Mouse (Mus musculus) CH12.LX (cell line): ENCODE results near the gene Ccdc185. TPM values are rescaled to one million over a fixed set of nuclear protein-coding genes. Genes with fewer than 3 reads are reported as not detected.

Source experiments
- DNase-seq: peaks from one replicate; pipeline ENCODE4 v3.0.0-alpha.2; 2013; ENCODE audit errors: extremely low read depth
- H3K27ac ChIP-seq: 2 replicates; pipeline ENCODE4 v1.5.1; 2012; ENCODE audit warnings: low read depth, mild to moderate bottlenecking, control low read depth, moderate library complexity; ENCODE audit not compliant: insufficient read depth
- H3K27me3 ChIP-seq: replicated peaks from 2 replicates; pipeline ENCODE3; 2012; ENCODE audit warnings: inconsistent platforms
- H3K36me3 ChIP-seq, 2 experiments: replicated peaks in 1 of 2; 2 replicates each; pipeline versions ENCODE3 to v1.6.1; 2012; ENCODE audit warnings: inconsistent platforms in 1 of 2, low read length in 1 of 2, mild to moderate bottlenecking in 1 of 2, mixed read lengths in 1 of 2, moderate library complexity in 1 of 2; ENCODE audit not compliant: control insufficient read depth in 1 of 2, insufficient read depth in 1 of 2
- H3K4me1 ChIP-seq, 2 experiments: 2 replicates each; pipeline ENCODE4 v1.6.1; 2012; ENCODE audit warnings: inconsistent platforms in 1 of 2, moderate library complexity in 1 of 2; ENCODE audit not compliant: insufficient read depth in 2 of 2, control insufficient read depth in 1 of 2
- H3K4me2 ChIP-seq: 2 replicates; pipeline ENCODE4 v1.6.1; 2012; ENCODE audit warnings: low read depth, mild to moderate bottlenecking, control low read depth; ENCODE audit not compliant: poor library complexity, insufficient read depth, severe bottlenecking
- H3K4me3 ChIP-seq, 3 experiments: fragments of 150-350 bp in 1 of 3; sonication (generic) in 1 of 3; replicated peaks in 1 of 3; 2 replicates each; pipeline versions ENCODE3 to v1.5.1; 2011 to 2012; ENCODE audit warnings: low read depth in 2 of 3, low read length in 2 of 3, mild to moderate bottlenecking in 2 of 3, moderate library complexity in 2 of 3, control low read depth in 1 of 3, improper control_type of control experiment in 1 of 3, inconsistent platforms in 1 of 3, mixed read lengths in 1 of 3; ENCODE audit not compliant: poor library complexity in 1 of 3
- H3K79me2 ChIP-seq: replicated peaks from 2 replicates; pipeline ENCODE4 v1.6.1; 2012; ENCODE audit warnings: mild to moderate bottlenecking, moderate library complexity; ENCODE audit not compliant: control insufficient read depth, poor library complexity, insufficient read depth, severe bottlenecking; ENCODE audit errors: extremely low read depth
- H3K9ac ChIP-seq: 2 replicates; pipeline ENCODE4 v1.6.1; 2012; ENCODE audit warnings: low read depth, mild to moderate bottlenecking, control low read depth, moderate library complexity; ENCODE audit not compliant: insufficient read depth
- H3K9me3 ChIP-seq: replicated peaks from 2 replicates; pipeline ENCODE3; 2012; ENCODE audit warnings: low read length, inconsistent platforms, mixed read lengths
- CHD1 ChIP-seq: IDR thresholded peaks from 2 replicates; pipeline ENCODE4 v1.6.1; 2012; ENCODE audit warnings: low read depth, low read length, improper control_type of control experiment, inconsistent platforms
- CHD2 ChIP-seq: IDR thresholded peaks from 2 replicates; pipeline ENCODE4 v1.6.1; 2011; ENCODE audit warnings: low read length, improper control_type of control experiment
- ELF1 ChIP-seq: IDR thresholded peaks from 2 replicates; pipeline ENCODE4 v1.6.1; 2014; ENCODE audit warnings: low read depth, mild to moderate bottlenecking, inconsistent platforms, low read length, improper control_type of control experiment
- EP300 ChIP-seq: IDR thresholded peaks from 2 replicates; pipeline ENCODE4 v1.6.1; 2011; ENCODE audit warnings: low read length, improper control_type of control experiment
- ETS1 ChIP-seq: conservative IDR thresholded peaks from 2 replicates; pipeline ENCODE4 v1.6.1; 2012; ENCODE audit warnings: low read depth, mild to moderate bottlenecking, inconsistent platforms, low read length, improper control_type of control experiment, moderate library complexity
- HCFC1 ChIP-seq: IDR thresholded peaks from 2 replicates; pipeline ENCODE4 v1.6.1; 2012; ENCODE audit warnings: low read depth, mild to moderate bottlenecking, inconsistent platforms, low read length, improper control_type of control experiment
- IRF4 ChIP-seq: IDR thresholded peaks from 2 replicates; pipeline ENCODE4 v1.6.1; 2014; ENCODE audit warnings: low read depth, mild to moderate bottlenecking, inconsistent platforms, low read length, improper control_type of control experiment
- JUN ChIP-seq: IDR thresholded peaks from 2 replicates; pipeline ENCODE4 v1.6.1; 2011; ENCODE audit warnings: low read depth, mild to moderate bottlenecking, low read length, improper control_type of control experiment, moderate library complexity; ENCODE audit not compliant: insufficient read depth
- JUND ChIP-seq: conservative IDR thresholded peaks from 2 replicates; pipeline ENCODE4 v1.6.1; 2011; ENCODE audit warnings: low read depth, low read length, improper control_type of control experiment
- MAFK ChIP-seq: IDR thresholded peaks from 2 replicates; pipeline ENCODE4 v1.6.1; 2011; ENCODE audit warnings: low read length, improper control_type of control experiment; ENCODE audit not compliant: insufficient replicate concordance
- MAZ ChIP-seq: IDR thresholded peaks from 2 replicates; pipeline ENCODE4 v1.6.1; 2012; ENCODE audit warnings: low read depth, mild to moderate bottlenecking, inconsistent platforms, low read length, improper control_type of control experiment, moderate library complexity
- MXI1 ChIP-seq: IDR thresholded peaks from 2 replicates; pipeline ENCODE4 v1.6.1; 2011; ENCODE audit warnings: mild to moderate bottlenecking, low read depth, low read length, improper control_type of control experiment
- MYC ChIP-seq: IDR thresholded peaks from 2 replicates; pipeline ENCODE4 v1.6.1; 2011; ENCODE audit warnings: low read depth, mild to moderate bottlenecking, improper control_type of control experiment, low read length
- NELFE ChIP-seq: IDR thresholded peaks from 2 replicates; pipeline ENCODE4 v1.6.1; 2011; ENCODE audit warnings: low read depth, low read length, improper control_type of control experiment
- POLR2A ChIP-seq: IDR thresholded peaks from 2 replicates; pipeline ENCODE4 v1.6.1; 2011; ENCODE audit warnings: low read depth, mild to moderate bottlenecking, improper control_type of control experiment, low read length
- RCOR1 ChIP-seq: conservative IDR thresholded peaks from 2 replicates; pipeline ENCODE4 v1.6.1; 2012; ENCODE audit warnings: low read depth, mild to moderate bottlenecking, inconsistent platforms, low read length, improper control_type of control experiment
- SIN3A ChIP-seq: IDR thresholded peaks from 2 replicates; pipeline ENCODE4 v1.6.1; 2012; ENCODE audit warnings: low read length, improper control_type of control experiment, inconsistent platforms
- SMC3 ChIP-seq: IDR thresholded peaks from 2 replicates; pipeline ENCODE4 v1.6.1; 2011; ENCODE audit warnings: low read depth, low read length, improper control_type of control experiment
- UBTF ChIP-seq: IDR thresholded peaks from 2 replicates; pipeline ENCODE4 v1.6.1; 2012; ENCODE audit warnings: low read depth, mild to moderate bottlenecking, inconsistent platforms, low read length, improper control_type of control experiment, moderate library complexity
- USF1 ChIP-seq: IDR thresholded peaks from 2 replicates; pipeline ENCODE4 v1.6.1; 2014; ENCODE audit warnings: low read depth, mild to moderate bottlenecking, inconsistent platforms, low read length, improper control_type of control experiment
- USF2 ChIP-seq: conservative IDR thresholded peaks from 2 replicates; pipeline ENCODE4 v1.6.1; 2011; ENCODE audit warnings: low read depth, low read length, improper control_type of control experiment
- ZC3H11A ChIP-seq: IDR thresholded peaks from 2 replicates; pipeline ENCODE4 v1.6.1; 2012; ENCODE audit warnings: low read depth, mild to moderate bottlenecking, inconsistent platforms, low read length, improper control_type of control experiment
- ZKSCAN1 ChIP-seq: IDR thresholded peaks from 2 replicates; pipeline ENCODE4 v1.6.1; 2012; ENCODE audit warnings: low read depth, inconsistent platforms, low read length, improper control_type of control experiment, borderline replicate concordance
- dilution Hi-C: fragments of 300-500 bp; cut with MboI; formaldehyde crosslinking; loops from 2 replicates; pipeline ENCODE4 v1.14.3; 2020; ENCODE audit warnings: low sequenced_read_pairs; ENCODE audit not compliant: extremely low pct_unique_long_range_greater_than_20kb, extremely low pct_ligation_motif_present
- in situ Hi-C: fragments of 300-500 bp; cut with MboI; formaldehyde crosslinking; loops from 3 replicates; pipeline ENCODE4 v1.14.3; 2019; ENCODE audit warnings: low sequenced_read_pairs, low pct_ligation_motif_present, low pct_unique_long_range_greater_than_20kb, mixed read lengths
- polyA plus RNA-seq: library from polyadenylated mRNA; unstranded; fragments of >175 nt; gene quantifications from 2 replicates; pipeline ENCODE4 v1.2.1, GENCODE M21; 2012; ENCODE audit warnings: low read depth; ENCODE audit not compliant: insufficient read length
- total RNA-seq, 2 experiments: library from RNA; depleted of rRNA; stranded (reverse); fragments of 300-350 nt in 1 of 2; fragments of >200 nt in 1 of 2; gene quantifications; 2 replicates each; pipeline ENCODE4 v1.2.3; 2012 to 2014

Ccdc185 gene
- total and polyA plus RNA-seq, 3 experiments: not detected

GRCm38 (mm10) chr1:182758783-182759182, 9.8 kb upstream of the Ccdc185 start:
- no peaks in the 10 kb centered on the region for H3K4me1 ChIP-seq
- peaks cover 4% of the 10 kb centered on the region for H3K9me3 ChIP-seq
- in situ Hi-C loops: no loop called here
- no peak for DNase-seq
- H3K27ac ChIP-seq: no peak overlapping the region
- H3K79me2 ChIP-seq: no peaks in the 10 kb centered on the region
- H3K27me3 ChIP-seq: peaks cover 5% of the 10 kb centered on the region
- no peaks in the 10 kb centered on the region for H3K36me3 ChIP-seq
- TF ChIP-seq HCFC1: 0 out of 2 replicates have a peak, but pooled peaks have one; percentile 17
- TF ChIP-seq ETS1: no peak
- TF ChIP-seq ELF1: no peak
- TF ChIP-seq IRF4: no peak
- TF ChIP-seq UBTF: no peak
- TF ChIP-seq CHD2: no peak
- H3K9ac ChIP-seq: no peak overlapping the region
- H3K4me3 ChIP-seq: no peak overlapping the region
- dilution Hi-C loops: no loop called here
- H3K4me2 ChIP-seq: no peak overlapping the region

- TF ChIP-seq JUN (no peak), MAFK (no peak), ZC3H11A (no peak), CHD1 (no peak), EP300 (no peak), MYC (no peak), JUND (no peak)
- no peak overlapping the region for H3K4me2 ChIP-seq
- dilution Hi-C loops (no loop called here), in situ Hi-C loops (no loop called here)
- no peaks in the 10 kb centered on the region for H3K79me2 ChIP-seq
- H3K36me3 ChIP-seq: no peaks in the 10 kb centered on the region
- no peak overlapping the region for H3K9ac ChIP-seq
- H3K27me3 ChIP-seq: peaks cover 3% of the 10 kb centered on the region
- no peaks in the 10 kb centered on the region for H3K4me1 ChIP-seq
- H3K27ac ChIP-seq: no peak overlapping the region
- no peaks in the 10 kb centered on the region for H3K9me3 ChIP-seq
- no peak for DNase-seq
- no peak overlapping the region for H3K4me3 ChIP-seq
Observed at GRCm38 (mm10) chr1:182754865-182755264, 5.9 kb upstream of the Ccdc185 start.

GRCm38 (mm10) chr1:182753694-182754093, 4.7 kb upstream of the Ccdc185 start:
- no peak for TF ChIP-seq SMC3
- TF ChIP-seq ZC3H11A: no peak
- no peak for TF ChIP-seq EP300
- no peak for TF ChIP-seq JUND
- TF ChIP-seq POLR2A: no peak
- no peak for TF ChIP-seq SIN3A
- TF ChIP-seq RCOR1: no peak
- TF ChIP-seq USF1: no peak
- TF ChIP-seq CHD2: no peak
- TF ChIP-seq MYC: no peak
- TF ChIP-seq CHD1: no peak
- no peak for TF ChIP-seq NELFE
- no peak for TF ChIP-seq ZKSCAN1
- TF ChIP-seq JUN: no peak
- TF ChIP-seq MAZ: no peak
- no peak for TF ChIP-seq MXI1
- no peak for TF ChIP-seq USF2
- no peak for TF ChIP-seq MAFK
- no peak overlapping the region for H3K4me2 ChIP-seq
- H3K27ac ChIP-seq: no peak overlapping the region
- H3K36me3 ChIP-seq: no peaks in the 10 kb centered on the region
- H3K9ac ChIP-seq: no peak overlapping the region
- in situ Hi-C loops: no loop called here
- H3K9me3 ChIP-seq: no peaks in the 10 kb centered on the region
- H3K79me2 ChIP-seq: no peaks in the 10 kb centered on the region
- H3K27me3 ChIP-seq: no peaks in the 10 kb centered on the region
- dilution Hi-C loops: no loop called here
- no peak for DNase-seq
- H3K4me1 ChIP-seq: no peaks in the 10 kb centered on the region
- H3K4me3 ChIP-seq: no peak overlapping the region
